Mouse (Mus musculus) forebrain, postnatal 0 days (tissue): ENCODE data around the gene Rnf180. TPM values are rescaled to one million over a fixed set of nuclear protein-coding genes. Genes with fewer than 3 reads are reported as not detected.

Experiments used
- ATAC-seq: fragments of 200-750 bp; cut with Nextera tagmentation; 2 replicates; pipeline ENCODE4 v1.8.0; 2017; ENCODE audit warnings: mild to moderate bottlenecking, moderate library complexity
- DNase-seq: peaks from one replicate; pipeline ENCODE4 v3.0.0-alpha.2; 2015
- H3K27ac ChIP-seq: fragments of 300-500 bp; sonication (generic); 2 replicates; pipeline ENCODE4 v1.5.1; 2014; ENCODE audit warnings: low read depth, mild to moderate bottlenecking, antibody characterized with exemption, low read length, moderate library complexity, mixed read lengths
- H3K27me3 ChIP-seq: fragments of 300-500 bp; sonication (generic); 2 replicates; pipeline ENCODE4 v1.6.1; 2014; ENCODE audit warnings: mild to moderate bottlenecking, low read length, mixed read lengths; ENCODE audit not compliant: insufficient read depth
- H3K36me3 ChIP-seq: fragments of 300-500 bp; sonication (generic); 2 replicates; pipeline ENCODE4 v1.6.1; 2014; ENCODE audit warnings: mild to moderate bottlenecking, moderate library complexity; ENCODE audit not compliant: insufficient read depth
- H3K4me1 ChIP-seq: fragments of 300-500 bp; sonication (generic); 2 replicates; pipeline ENCODE4 v1.6.1; 2014; ENCODE audit warnings: antibody characterized with exemption; ENCODE audit not compliant: insufficient read depth
- H3K4me2 ChIP-seq: fragments of 300-500 bp; sonication (generic); 2 replicates; pipeline ENCODE4 v1.6.1; 2014; ENCODE audit warnings: low read depth, mild to moderate bottlenecking, moderate library complexity
- H3K4me3 ChIP-seq: fragments of 300-500 bp; sonication (generic); 2 replicates; pipeline ENCODE4 v1.5.1; 2014; ENCODE audit warnings: low read depth, low read length, mixed read lengths
- H3K9ac ChIP-seq: fragments of 300-500 bp; sonication (generic); 2 replicates; pipeline ENCODE4 v1.6.1; 2014; ENCODE audit warnings: mild to moderate bottlenecking
- H3K9me3 ChIP-seq: fragments of 300-500 bp; sonication (generic); 2 replicates; pipeline ENCODE4 v1.6.1; 2016; ENCODE audit warnings: low read length
- CTCF ChIP-seq: sonication (generic); IDR thresholded peaks from 2 replicates; pipeline ENCODE4 v1.5.1; 2016; ENCODE audit warnings: antibody characterized with exemption, control low read depth, low read depth
- WGBS: fragments of 180-500 bp; shearing (Covaris S2); extraction: QIAGEN DNeasy Blood & Tissue Kit; methylation state at CpG from one replicate; pipeline ENCODE4 v1.1.7; 2014; 5-methylcytosine and 5-hydroxymethylcytosine counted together
- polyA plus RNA-seq: library from polyadenylated mRNA; unstranded; fragments of >200 nt; fragmentation: Nextera tagmentation; extraction: Ambion mirVana; gene quantifications from 2 replicates; pipeline ENCODE4 v1.2.1, GENCODE M21; 2015
- total RNA-seq: library from RNA; depleted of rRNA; stranded (reverse); fragments of >200 nt; gene quantifications from 2 replicates; pipeline ENCODE4 v1.2.3, GENCODE M21; 2014

The Rnf180 gene
- total and polyA plus RNA-seq, 2 experiments from 2014 or later = 45.7 to 49.3 TPM

GRCm38 (mm10) chr13:105223147-105223546 is 71.5 kb downstream of the Rnf180 start:
- no peak for DNase-seq
- peak; percentile 63 for TF ChIP-seq CTCF
- no peaks in the 10 kb centered on the region for H3K27me3 ChIP-seq
- H3K4me1 ChIP-seq = no peaks in the 10 kb centered on the region
- H3K36me3 ChIP-seq = no peaks in the 10 kb centered on the region
- no peak overlapping the region for H3K27ac ChIP-seq
- H3K4me2 ChIP-seq = no peak overlapping the region
- no peak overlapping the region for H3K9ac ChIP-seq
- 71% methylated on average over 3 of the region's 3 CpGs for WGBS
- no peaks in the 10 kb centered on the region for H3K9me3 ChIP-seq
- H3K4me3 ChIP-seq = no peak overlapping the region
- ATAC-seq = peak; percentile 78

- Histone ChIP-seq H3K9me3 (no peaks in the 10 kb centered on the region), H3K4me2 (no peak overlapping the region), H3K4me3 (no peak overlapping the region), H3K4me1 (no peaks in the 10 kb centered on the region), H3K27ac (no peak overlapping the region), H3K27me3 (no peaks in the 10 kb centered on the region), H3K36me3 (no peaks in the 10 kb centered on the region), H3K9ac (no peak overlapping the region)
- 94% methylated on average over 5 of the region's 5 CpGs for WGBS
- no peak for TF ChIP-seq CTCF
- no peak for DNase-seq
- ATAC-seq = no peak
These were observed 72.4 kb downstream of the Rnf180 start for GRCm38 (mm10) chr13:105222016-105222725.

- Histone ChIP-seq H3K36me3 (no peaks in the 10 kb centered on the region), H3K4me2 (no peak overlapping the region), H3K4me1 (no peaks in the 10 kb centered on the region), H3K27ac (no peak overlapping the region), H3K9ac (no peak overlapping the region), H3K4me3 (no peak overlapping the region), H3K9me3 (no peaks in the 10 kb centered on the region), H3K27me3 (no peaks in the 10 kb centered on the region)
- TF ChIP-seq CTCF = no peak
- WGBS = 78% methylated on average over 3 of the region's 3 CpGs
- ATAC-seq (no peak), DNase-seq (no peak)
These were observed 83.9 kb downstream of the Rnf180 start for GRCm38 (mm10) chr13:105210746-105211145.

- TF ChIP-seq CTCF = no peak
- ATAC-seq (no peak), DNase-seq (no peak)
- no peak overlapping the region for H3K4me2 ChIP-seq
- no peaks in the 10 kb centered on the region for H3K4me1 ChIP-seq
- H3K9ac ChIP-seq = no peak overlapping the region
- 98% methylated on average over 3 of the region's 3 CpGs for WGBS
- no peak overlapping the region for H3K4me3 ChIP-seq
- H3K27me3 ChIP-seq = no peaks in the 10 kb centered on the region
- no peaks in the 10 kb centered on the region for H3K36me3 ChIP-seq
- H3K9me3 ChIP-seq = no peaks in the 10 kb centered on the region
- H3K27ac ChIP-seq = no peak overlapping the region
These were observed 90.8 kb downstream of the Rnf180 start for GRCm38 (mm10) chr13:105203851-105204250.

GRCm38 (mm10) chr13:105198658-105199057 is 96.0 kb downstream of the Rnf180 start:
- Histone ChIP-seq H3K4me3 (no peak overlapping the region), H3K36me3 (no peaks in the 10 kb centered on the region), H3K9me3 (no peaks in the 10 kb centered on the region), H3K4me1 (no peaks in the 10 kb centered on the region), H3K9ac (no peak overlapping the region), H3K27me3 (no peaks in the 10 kb centered on the region), H3K27ac (no peak overlapping the region), H3K4me2 (no peak overlapping the region)
- ATAC-seq (no peak), DNase-seq (no peak)
- TF ChIP-seq CTCF = no peak
- WGBS = 78% methylated on average over 3 of the region's 3 CpGs

- Histone ChIP-seq H3K9ac (no peak overlapping the region), H3K36me3 (no peaks in the 10 kb centered on the region), H3K4me1 (no peaks in the 10 kb centered on the region), H3K9me3 (no peaks in the 10 kb centered on the region), H3K4me2 (no peak overlapping the region), H3K27ac (no peak overlapping the region), H3K27me3 (no peaks in the 10 kb centered on the region), H3K4me3 (no peak overlapping the region)
- ATAC-seq (no peak), DNase-seq (no peak)
- 50% methylated on average over 3 of the region's 3 CpGs for whole genome bisulfite sequencing
- no peak for TF ChIP-seq CTCF
These were observed 96.6 kb downstream of the Rnf180 start for GRCm38 (mm10) chr13:105198028-105198427.

- no peaks in the 10 kb centered on the region for H3K4me1 ChIP-seq
- 0 out of 2 replicates have a peak overlapping the region, but pooled peaks have one; percentile 40 for H3K27ac ChIP-seq
- H3K9me3 ChIP-seq = no peaks in the 10 kb centered on the region
- H3K36me3 ChIP-seq = no peaks in the 10 kb centered on the region
- no peak overlapping the region for H3K4me3 ChIP-seq
- peak; percentile 43 for DNase-seq
- peak; percentile 59 for ATAC-seq
- no peaks in the 10 kb centered on the region for H3K27me3 ChIP-seq
- 60% methylated on average over 7 of the region's 7 CpGs for WGBS
- TF ChIP-seq CTCF = no peak
- H3K4me2 ChIP-seq = peak overlapping the region; percentile 30
- no peak overlapping the region for H3K9ac ChIP-seq
These were observed 101.0 kb downstream of the Rnf180 start for GRCm38 (mm10) chr13:105193583-105193982.
